Mouse (Mus musculus) inflammation-experienced regulatory T-cells, adult 6 months (primary cell): Measurements from ENCODE around the gene Dhx16. TPM values are rescaled to one million over a fixed set of nuclear protein-coding genes. Genes with fewer than 3 reads are reported as not detected.
"Not testable (repeated sequence)": the region's sequence is repeated elsewhere in the genome, so short reads cannot be mapped to it uniquely, and the experiment has no call there.

Source experiments
- ATAC-seq: one replicate; pipeline ENCODE4 v1.8.0; 2017
- polyA plus RNA-seq, 3 experiments: library from polyadenylated mRNA; unstranded; fragments of 100-300 nt; shearing (Covaris generic); gene quantifications; one replicate each; pipeline ENCODE4 v1.2.1; 2017

Dhx16 gene
- polyA plus RNA-seq: 10 to 100 TPM; 17.4 to 36.1 (median 19.5) TPM

- peak; percentile 93 for ATAC-seq
Observed at GRCm38 (mm10) chr17:35879245-35880057, at the start of gene Dhx16. Dhx16 (plus strand) TSS chr17:35879819.

- no peak for ATAC-seq
Observed at GRCm38 (mm10) chr17:35832400-35833238, 47.0 kb upstream of the Dhx16 start.

- no peak for ATAC-seq
Observed at GRCm38 (mm10) chr17:35833239-35833751, 46.3 kb upstream of the Dhx16 start.

- ATAC-seq: no peak
Observed at GRCm38 (mm10) chr17:35833894-35834293, 45.7 kb upstream of the Dhx16 start.

GRCm38 (mm10) chr17:35834696-35835422 lies 44.8 kb upstream of the Dhx16 start:
- ATAC-seq: no peak

- ATAC-seq: no peak
Observed at GRCm38 (mm10) chr17:35835424-35836140, 44.0 kb upstream of the Dhx16 start.

GRCm38 (mm10) chr17:35836178-35836965 lies 43.2 kb upstream of the Dhx16 start:
- ATAC-seq: no peak

GRCm38 (mm10) chr17:35836991-35837422 lies 42.6 kb upstream of the Dhx16 start:
- ATAC-seq: no peak

GRCm38 (mm10) chr17:35837487-35837886 lies 42.1 kb upstream of the Dhx16 start:
- ATAC-seq: no peak

GRCm38 (mm10) chr17:35838122-35838544 lies 41.5 kb upstream of the Dhx16 start, which contains the start of gene Tubb5:
Tubb5 (minus strand) TSS chr17:35838306.
- ATAC-seq: peak; percentile 39

GRCm38 (mm10) chr17:35838570-35838969 lies 41.0 kb upstream of the Dhx16 start:
- ATAC-seq: no peak

- not testable (repeated sequence) for ATAC-seq
Observed at GRCm38 (mm10) chr17:35839002-35839401, 40.6 kb upstream of the Dhx16 start.

GRCm38 (mm10) chr17:35840561-35840960 lies 39.1 kb upstream of the Dhx16 start:
- no peak for ATAC-seq

- peak; percentile 85 for ATAC-seq
Observed at GRCm38 (mm10) chr17:35841076-35841950, 38.3 kb upstream of the Dhx16 start, which contains the start of gene Mdc1. Mdc1 (plus strand) TSS chr17:35841515.

- ATAC-seq: no peak
Observed at GRCm38 (mm10) chr17:35842006-35842405, 37.6 kb upstream of the Dhx16 start.

GRCm38 (mm10) chr17:35843514-35843913 lies 36.1 kb upstream of the Dhx16 start:
- ATAC-seq: no peak

- no peak for ATAC-seq
Observed at GRCm38 (mm10) chr17:35848112-35848511, 31.5 kb upstream of the Dhx16 start.

- no peak for ATAC-seq
Observed at GRCm38 (mm10) chr17:35850974-35851373, 28.6 kb upstream of the Dhx16 start.

GRCm38 (mm10) chr17:35859371-35859770 lies 20.2 kb upstream of the Dhx16 start:
- no peak for ATAC-seq

GRCm38 (mm10) chr17:35859835-35860234 lies 19.8 kb upstream of the Dhx16 start:
- no peak for ATAC-seq
